Mouse (Mus musculus) left cerebral cortex, postnatal 14 days (tissue): ENCODE measurements around the gene Fndc3b. TPM values are rescaled to one million over a fixed set of nuclear protein-coding genes. Genes with fewer than 3 reads are reported as not detected.
"Not testable (repeated sequence)": the region's sequence is repeated elsewhere in the genome, so short reads cannot be mapped to it uniquely, and the experiment has no call there.

Source experiments
- DNase-seq, 2 experiments: peaks; one replicate each; pipeline ENCODE4 v3.0.0; 2021 to 2022; ENCODE audit warnings: low spot score in 2 of 2, mixed read lengths in 1 of 2
- intact Hi-C: fragments of 180-260 bp; cut with DNase I; formaldehyde crosslinking; loops from one replicate; pipeline ENCODE4 v1.15.1; 2025
- microRNA-seq, 2 experiments: library from miRNA; unstranded; fragments of <30 nt; microRNA quantifications; one replicate each; pipeline ENCODE4 v1.2.0; 2022
- total RNA-seq, 2 experiments: library from RNA; stranded (reverse); gene quantifications; 2 replicates each; pipeline ENCODE4 v1.2.3; 2021

Fndc3b gene
- total RNA-seq, 2 experiments from 2014 or later: 23.2 to 25.2 TPM

- intact Hi-C loops: no loop called here
- DNase-seq: no peak
These were observed 299.8 kb downstream of the Fndc3b start for GRCm38 (mm10) chr3:27411286-27411685.

DNA sequence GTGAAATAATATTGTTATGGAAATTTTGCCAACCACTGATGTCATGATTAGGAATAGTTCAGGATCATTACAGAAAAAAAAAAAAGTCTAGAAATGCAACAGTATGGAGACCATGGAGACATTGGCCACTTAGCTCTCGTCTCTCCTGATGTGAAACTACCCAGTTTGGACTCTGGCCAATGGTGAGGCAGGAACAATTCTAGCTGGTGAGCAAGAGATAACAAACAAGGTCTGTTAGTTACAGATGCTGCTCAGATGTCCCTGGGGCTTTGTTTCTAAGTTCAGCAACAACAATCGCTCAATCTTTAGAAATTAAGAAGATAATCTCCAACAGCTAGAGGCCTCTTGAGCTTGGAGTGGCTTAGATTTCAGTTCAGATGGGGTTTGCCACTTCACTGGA lies 302.5 kb downstream of the Fndc3b start:
- intact Hi-C loops: no loop called here
- DNase-seq: no peak

GRCm38 (mm10) chr3:27406440-27406839 lies 304.7 kb downstream of the Fndc3b start:
- intact Hi-C loops: no loop called here
- DNase-seq: no peak

DNA sequence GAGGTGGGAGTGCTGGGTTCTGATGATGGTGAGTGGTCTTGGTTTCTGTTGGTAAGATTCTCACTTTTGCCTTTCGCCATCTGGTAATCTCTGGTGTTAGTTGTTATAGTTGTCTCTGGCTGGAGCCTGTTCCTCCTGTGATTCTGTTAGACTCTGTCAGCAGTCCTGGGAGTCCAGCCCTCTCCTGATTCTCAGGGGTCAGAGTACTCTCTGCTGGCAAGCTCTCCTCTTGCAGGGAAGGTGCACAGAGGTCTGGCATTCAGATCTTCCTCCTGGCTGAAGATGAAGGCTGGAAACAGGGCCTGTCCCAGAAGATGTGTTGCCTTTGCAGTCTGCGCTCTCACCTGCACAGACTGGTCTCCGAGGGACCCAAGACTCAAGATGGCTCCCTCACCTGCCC lies 310.1 kb downstream of the Fndc3b start:
- intact Hi-C loops: not testable (repeated sequence)

GRCm38 (mm10) chr3:27389923-27390322 lies 321.2 kb downstream of the Fndc3b start:
- intact Hi-C loops: no loop called here

More for the DNA sequence above, 310.1 kb downstream of the Fndc3b start:
- DNase-seq: not testable (repeated sequence)

GRCm38 (mm10) chr3:27384836-27385235 lies 326.3 kb downstream of the Fndc3b start:
- no peak for DNase-seq
- intact Hi-C loops: no loop called here

More at GRCm38 (mm10) chr3:27389923-27390322, 321.2 kb downstream of the Fndc3b start:
- DNase-seq: no peak

GRCm38 (mm10) chr3:27377935-27378334 lies 333.2 kb downstream of the Fndc3b start:
- DNase-seq: no peak
- intact Hi-C loops: no loop called here

DNA sequence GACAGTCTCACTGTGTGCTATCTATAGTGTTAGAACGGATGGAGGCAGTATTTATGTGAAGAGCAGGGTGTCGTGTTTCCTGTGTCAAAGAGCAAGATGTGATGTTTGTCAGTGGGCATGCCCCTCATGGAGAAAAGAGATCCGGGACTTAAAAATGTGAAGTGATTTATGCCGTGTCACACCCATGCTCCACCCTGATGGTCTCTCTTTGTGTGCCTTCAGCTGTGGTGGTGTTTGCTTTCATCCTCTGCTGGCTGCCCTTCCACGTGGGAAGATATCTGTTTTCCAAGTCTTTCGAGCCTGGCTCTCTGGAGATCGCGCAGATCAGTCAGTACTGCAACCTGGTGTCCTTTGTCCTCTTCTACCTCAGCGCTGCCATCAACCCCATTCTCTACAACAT lies 336.7 kb downstream of the Fndc3b start:
- no peak for DNase-seq
- intact Hi-C loops: no loop called here

DNA sequence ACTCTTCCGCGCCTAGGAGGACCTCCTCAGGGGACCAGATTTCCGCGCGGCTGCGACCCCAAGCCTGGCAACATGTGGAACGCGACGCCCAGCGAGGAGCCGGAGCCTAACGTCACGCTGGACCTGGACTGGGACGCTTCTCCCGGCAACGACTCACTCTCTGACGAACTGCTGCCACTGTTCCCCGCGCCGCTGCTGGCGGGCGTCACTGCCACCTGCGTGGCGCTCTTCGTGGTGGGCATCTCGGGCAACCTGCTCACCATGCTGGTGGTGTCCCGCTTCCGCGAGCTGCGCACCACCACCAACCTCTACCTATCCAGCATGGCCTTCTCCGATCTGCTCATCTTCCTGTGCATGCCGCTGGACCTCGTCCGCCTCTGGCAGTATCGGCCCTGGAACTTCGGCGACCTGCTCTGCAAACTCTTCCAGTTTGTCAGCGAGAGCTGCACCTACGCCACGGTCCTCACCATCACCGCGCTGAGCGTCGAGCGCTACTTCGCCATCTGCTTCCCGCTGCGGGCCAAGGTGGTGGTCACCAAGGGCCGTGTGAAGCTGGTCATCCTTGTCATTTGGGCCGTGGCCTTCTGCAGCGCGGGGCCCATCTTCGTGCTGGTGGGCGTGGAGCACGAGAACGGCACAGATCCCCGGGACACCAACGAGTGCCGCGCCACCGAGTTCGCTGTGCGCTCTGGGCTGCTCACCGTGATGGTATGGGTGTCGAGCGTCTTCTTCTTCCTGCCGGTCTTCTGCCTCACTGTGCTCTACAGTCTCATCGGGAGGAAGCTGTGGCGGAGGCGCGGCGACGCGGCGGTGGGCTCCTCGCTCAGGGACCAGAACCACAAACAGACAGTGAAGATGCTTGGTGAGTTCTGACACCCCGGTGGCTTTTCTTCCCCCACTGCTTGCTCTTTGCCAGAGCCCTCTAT lies 339.1 kb downstream of the Fndc3b start:
- intact Hi-C loops: no loop called here
- peak in 1 of 2 experiments; percentile 7 for DNase-seq

DNA sequence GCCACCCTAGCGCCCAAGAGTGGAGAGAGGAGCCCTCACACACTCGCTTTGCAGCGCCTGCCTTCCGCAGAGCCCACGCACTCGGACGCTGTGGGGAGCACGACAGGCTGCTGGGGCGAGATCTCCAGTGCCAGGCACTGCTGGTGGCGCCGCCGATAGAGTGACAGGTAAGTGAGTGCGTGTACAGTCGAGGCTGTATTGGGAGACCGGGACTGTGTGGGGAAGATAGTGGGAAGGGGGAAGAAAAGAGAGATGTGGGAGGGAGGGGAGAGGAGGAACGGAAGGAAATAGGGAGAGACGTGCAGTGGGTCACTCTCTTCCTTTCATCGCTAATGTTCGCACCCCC lies 339.9 kb downstream of the Fndc3b start, which contains the start of gene Ghsr:
Gene Ghsr (plus strand): TSS at position 76 of the 346 bp plus-strand sequence.
- intact Hi-C loops: no loop called here
- no peak for DNase-seq

- intact Hi-C loops: no loop called here
- no peak for DNase-seq
These were observed 340.4 kb downstream of the Fndc3b start for GRCm38 (mm10) chr3:27370582-27371275.

- intact Hi-C loops: no loop called here
These were observed 341.0 kb downstream of the Fndc3b start for GRCm38 (mm10) chr3:27370125-27370524.

More at GRCm38 (mm10) chr3:27370125-27370524, 341.0 kb downstream of the Fndc3b start:
- DNase-seq: no peak

Small RNA genes within 50 kb of the gene (microRNA-seq; reads per million reads assigned to microRNA genes)
- gene Mir3092: 0 reads per million in 2 experiments

Other genes with a start within 250 kb of the Fndc3b start
- gene Tmem212, start 185.1 kb upstream of the Fndc3b start, total RNA-seq: under 1 TPM in 1 of 2 experiments, not detected in 1; 0.68 TPM
- gene Pld1, start 227.4 kb upstream of the Fndc3b start, total RNA-seq: 10 to 100 TPM in 1 of 2 experiments, 1 to 10 TPM in 1; 8.5 to 10.2 TPM